Mouse (Mus musculus) 416B (cell line): ENCODE data around the gene Foxp2.

Source experiments
- DNase-seq: peaks from one replicate; pipeline ENCODE4 v3.0.0; 2011; ENCODE audit warnings: low read depth

Foxp2 gene

DNA sequence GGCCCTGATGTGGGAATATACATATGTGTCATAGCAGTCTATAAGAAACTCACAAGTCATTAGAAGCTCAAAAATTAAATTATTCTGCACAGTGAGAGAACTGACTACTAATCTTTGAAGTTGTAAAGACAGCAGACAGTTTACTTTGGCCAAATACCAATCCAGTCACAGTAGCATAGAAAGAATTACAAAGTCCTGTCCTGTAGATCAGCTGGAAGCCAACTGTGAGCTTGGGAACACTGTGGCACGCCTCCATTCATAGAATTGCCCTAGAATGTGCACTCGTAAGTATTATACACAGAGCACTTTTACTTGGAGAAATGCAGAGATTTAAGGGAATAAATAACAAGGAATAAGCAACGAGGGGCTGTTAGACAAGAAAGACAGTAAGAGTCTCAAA lies 472.5 kb downstream of the Foxp2 start:
- no peak for DNase-seq

DNA sequence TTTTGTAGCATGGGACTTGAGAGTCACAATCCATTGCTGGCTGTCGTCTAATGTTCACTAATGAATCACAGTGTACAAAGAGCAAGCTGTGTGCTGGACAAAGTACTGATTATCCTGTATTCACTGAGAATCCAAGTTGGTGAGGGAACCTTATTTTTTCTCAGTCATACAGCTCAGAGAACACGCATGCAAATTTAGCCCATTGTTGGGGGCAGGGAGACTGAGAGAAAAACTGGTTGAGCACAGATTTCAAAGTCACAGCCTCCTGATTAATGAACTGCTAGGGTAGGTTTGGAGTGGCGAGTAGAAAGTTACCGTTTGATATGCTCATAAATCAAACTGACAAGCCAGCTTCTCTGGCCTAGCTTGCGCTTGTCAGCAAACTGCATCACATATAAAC lies 477.1 kb downstream of the Foxp2 start:
- DNase-seq: no peak

DNA sequence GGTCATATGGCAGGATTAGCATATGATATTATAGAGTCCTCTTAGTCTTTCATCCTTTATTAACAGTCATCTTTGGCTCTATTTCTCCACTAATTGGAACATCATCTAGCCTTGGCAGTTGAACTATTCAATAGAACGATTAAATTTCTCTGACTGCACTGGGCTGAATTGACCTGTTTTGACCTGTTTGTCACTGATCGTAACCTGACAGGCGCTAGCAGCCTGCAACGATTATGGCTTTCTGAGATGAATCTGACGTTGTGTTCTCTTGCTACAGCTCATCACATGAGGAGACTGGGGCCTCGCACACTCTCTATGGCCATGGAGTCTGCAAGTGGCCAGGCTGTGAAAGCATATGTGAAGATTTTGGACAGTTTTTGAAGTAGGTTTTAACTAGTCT lies 495.3 kb downstream of the Foxp2 start:
- DNase-seq: no peak

DNA sequence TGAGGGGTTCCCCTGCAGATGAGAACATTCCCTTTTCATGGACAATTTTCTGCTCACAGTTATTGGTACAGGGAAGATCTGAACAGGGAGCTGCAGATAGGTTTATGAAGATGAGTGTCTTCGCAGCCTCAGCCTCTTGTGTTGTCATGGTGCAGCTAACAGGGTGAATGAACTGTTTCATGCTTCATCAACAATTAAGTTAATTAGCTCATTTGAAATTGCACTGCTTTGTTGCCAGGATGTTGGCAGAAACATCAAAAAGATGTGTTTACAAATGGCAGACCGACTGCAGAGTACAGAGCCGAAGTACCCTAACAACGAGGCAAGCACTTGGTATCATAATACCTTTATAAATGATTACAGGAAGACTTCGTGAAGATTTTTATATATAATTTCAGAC lies 496.3 kb downstream of the Foxp2 start:
- DNase-seq: no peak

DNA sequence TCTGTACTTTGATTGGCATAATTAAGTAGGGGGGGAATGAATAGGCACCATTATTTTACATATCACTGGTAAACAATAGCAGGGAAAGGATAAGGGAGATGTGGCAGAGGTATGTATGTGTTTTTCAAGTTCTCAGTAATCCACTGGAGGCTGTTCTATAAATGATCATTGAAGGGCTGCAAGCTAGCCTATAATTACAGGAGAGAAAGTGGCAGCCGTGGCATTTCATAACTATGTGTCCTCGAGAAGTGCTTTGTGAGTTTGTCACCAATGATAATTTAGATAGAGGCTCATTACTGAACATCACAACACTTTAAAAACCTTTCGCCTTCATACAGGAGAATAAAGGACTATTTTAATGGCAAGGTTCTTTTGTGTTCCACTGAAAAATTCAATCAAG lies 500.0 kb downstream of the Foxp2 start:
- DNase-seq: no peak

DNA sequence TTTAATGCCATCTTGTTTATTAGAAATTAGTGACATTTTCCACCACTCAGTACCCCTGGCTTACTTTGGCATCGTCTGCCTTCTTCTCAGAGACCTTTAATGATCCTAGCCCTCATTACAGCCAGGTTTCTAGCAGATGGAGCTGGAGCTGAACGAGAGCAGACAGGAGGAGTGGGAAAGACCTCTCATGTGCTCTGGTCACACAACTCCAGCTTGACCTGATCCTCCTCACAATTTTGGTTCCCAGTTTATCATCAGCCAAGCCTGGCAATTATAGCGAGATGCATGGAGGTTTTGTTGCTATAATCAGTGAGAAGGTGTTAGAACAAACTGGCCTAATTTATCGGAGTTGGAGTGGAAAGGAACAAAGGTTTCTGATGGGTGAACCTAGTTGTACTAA lies 500.9 kb downstream of the Foxp2 start:
- no peak for DNase-seq

DNA sequence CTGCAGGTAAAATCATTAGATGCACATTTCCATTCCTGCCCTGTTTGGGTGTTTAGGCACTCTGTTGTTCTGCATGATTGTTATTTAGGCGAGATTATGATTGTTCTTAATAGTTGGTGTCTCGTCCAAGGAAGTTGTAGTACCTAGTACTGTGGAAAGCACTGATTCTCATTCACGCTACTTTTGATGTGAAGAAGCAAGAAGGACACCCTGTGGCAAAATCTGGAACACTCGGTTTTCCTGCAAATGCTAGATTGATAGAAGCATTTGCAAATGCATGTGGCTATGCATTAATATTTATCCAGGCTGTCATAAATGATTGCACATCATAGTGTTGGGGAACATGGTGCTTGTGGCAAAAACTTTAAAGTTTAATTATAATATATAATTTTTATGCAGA lies 514.0 kb downstream of the Foxp2 start:
- DNase-seq: no peak

DNA sequence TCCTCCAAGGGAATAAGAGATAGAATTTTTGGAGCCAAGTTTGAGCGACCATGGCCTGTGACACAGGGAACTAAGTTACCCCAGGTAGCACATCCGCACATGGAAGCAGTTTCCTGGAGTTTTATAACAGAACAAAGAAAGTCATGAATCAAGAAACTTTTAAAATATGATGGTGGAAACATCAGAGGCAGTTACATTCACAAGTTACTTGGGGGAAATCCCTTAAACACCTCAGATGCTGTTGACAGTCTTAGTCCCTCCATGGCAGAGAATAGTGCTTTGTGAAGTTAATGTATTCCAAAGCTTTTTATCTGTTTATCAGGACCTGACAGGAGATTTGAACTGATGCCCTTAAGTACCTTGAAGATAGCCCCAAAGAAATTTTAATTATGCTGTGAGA lies 558.6 kb downstream of the Foxp2 start:
- DNase-seq: no peak

DNA sequence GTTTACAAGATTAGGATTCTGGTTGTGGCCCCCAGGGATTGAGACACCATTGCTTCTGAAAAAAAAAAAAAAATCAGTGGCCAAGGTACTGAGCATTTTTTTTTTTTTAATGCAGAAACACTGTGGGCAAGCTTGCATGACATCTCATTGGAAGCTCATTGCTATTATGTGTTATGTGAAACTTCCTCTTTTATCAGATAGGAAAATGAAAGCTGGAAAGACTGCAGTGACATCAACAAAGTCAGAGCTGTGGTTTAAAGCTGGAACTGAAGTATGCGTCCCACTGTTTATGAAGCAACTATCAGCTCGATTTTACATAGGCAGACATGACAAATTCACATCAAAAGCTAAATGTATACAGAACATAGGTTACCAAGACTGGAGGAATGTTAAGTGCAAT lies 562.2 kb downstream of the Foxp2 start:
- DNase-seq: no peak

DNA sequence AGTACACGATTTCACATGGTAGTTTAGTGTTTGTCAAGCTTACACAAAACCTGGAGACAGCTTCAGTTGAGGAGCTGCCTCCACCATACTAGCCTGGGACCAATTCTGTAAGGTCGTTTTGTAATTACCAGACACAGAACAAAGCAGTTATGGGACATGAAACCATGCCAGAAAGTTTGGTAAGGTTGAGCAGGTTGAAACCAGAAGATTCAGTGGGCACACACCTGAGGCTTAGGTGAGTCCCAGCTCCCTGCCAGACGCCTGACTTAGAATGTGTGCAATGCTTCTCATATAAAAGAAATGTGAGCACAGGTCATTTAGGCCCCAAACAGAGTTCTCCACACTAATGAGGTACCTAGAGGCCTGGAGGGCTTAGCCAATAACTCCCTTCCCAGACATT lies 564.3 kb downstream of the Foxp2 start:
- DNase-seq: no peak

DNA sequence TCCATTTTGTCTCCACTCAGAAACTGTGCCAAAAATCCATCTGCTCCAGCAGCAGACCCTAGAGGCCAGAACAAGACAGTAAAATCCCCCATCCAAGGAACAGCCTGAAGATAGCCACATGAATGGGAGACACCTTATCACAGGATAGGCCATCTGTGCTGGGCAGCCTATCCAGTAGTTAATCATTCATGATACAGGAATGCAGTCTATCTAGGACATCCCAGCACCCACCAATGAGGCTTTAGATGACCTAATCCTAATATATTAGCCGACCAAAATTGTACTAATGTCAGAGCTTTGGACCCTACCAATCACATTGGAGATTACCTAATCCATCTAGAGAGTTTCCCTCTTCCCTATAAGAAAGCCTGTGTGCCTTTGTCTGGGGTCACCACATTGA lies 565.5 kb downstream of the Foxp2 start:
- DNase-seq: no peak

DNA sequence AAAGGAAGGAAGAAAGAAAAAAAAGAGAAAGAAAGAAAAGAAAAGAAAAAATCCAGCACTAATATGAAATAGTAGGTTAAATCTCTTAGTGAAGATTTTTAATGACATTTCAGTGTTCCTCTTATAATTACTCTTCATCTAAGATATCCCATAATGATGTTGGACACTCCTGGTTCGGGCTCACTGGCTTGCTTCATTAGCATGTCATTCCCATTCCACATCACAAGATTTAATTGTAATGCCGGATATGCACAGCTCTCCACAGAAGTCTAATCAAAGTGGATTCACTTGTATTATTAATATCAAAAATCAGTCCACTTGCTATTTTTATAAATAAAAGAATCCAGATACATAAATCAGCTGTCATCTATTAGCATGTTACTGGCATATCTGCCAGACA lies 585.8 kb downstream of the Foxp2 start:
- no peak for DNase-seq
